Comparison of ENCODE assay signal across 17 mouse cellular contexts in genomic region chr13:45562011-45562410, GRCm38 (mm10). TPM values are rescaled to one million over a fixed set of nuclear protein-coding genes. Genes with fewer than 3 reads are reported as not detected.
A peak's percentile ranks its signal among the peaks of the same experiment; 100 is the strongest.
DNase-seq lines count a peak whose midpoint lies in the region; ATAC-seq and TF ChIP-seq lines count a peak whose summit lies in the region.
"Had no signal": no experiment of that assay in that cellular context is flagged by ENCODE, and none has a peak within 500 bp of the region (broad histone marks: within the 10 kb centered on the region; RNA-seq: fewer than 3 reads in every experiment).

No protein-coding gene starts in this region.

- DNase-seq in heart, adult 11 months, result peak; percentile 80
- no peak for DNase-seq in heart, adult 18-20 months
- DNase-seq in layer of hippocampus, adult 2 months (ENCODE audit: low spot score in 2 of 2), result no peak
- DNase-seq in layer of hippocampus, adult 9-11 months, result no peak
- DNase-seq in NIH3T3 (ENCODE audit: low read depth), result peak; percentile 80
- DNase-seq in forebrain, embryonic 10.5 days (ENCODE audit: extremely low spot score, low spot score), result no peak
- DNase-seq: cerebellum, postnatal 10 days; kidney, postnatal 14 days; layer of hippocampus, postnatal 36 days; lung, postnatal 14 days had no signal

- H3K36me3 ChIP-seq in neural tube, embryonic 15.5 days, result peaks cover 10% of the 10 kb centered on the region
- peaks cover 6% of the 10 kb centered on the region; the same call in 1 of the 2 replicates for H3K36me3 ChIP-seq in forebrain, embryonic 10.5 days (replicated peaks)

- WGBS in neural tube, embryonic 15.5 days, result 69% methylated on average over 9 of the region's 9 CpGs
- WGBS in forebrain, embryonic 10.5 days, result 91% methylated on average over 9 of the region's 9 CpGs

- H3K4me1 ChIP-seq in neural tube, embryonic 15.5 days, result peaks cover 7% of the 10 kb centered on the region; the same call in 1 of the 2 replicates
- peaks cover 22% of the 10 kb centered on the region for H3K4me1 ChIP-seq in forebrain, embryonic 10.5 days

- TF ChIP-seq CTCF in layer of hippocampus, adult 2 months (conservative IDR thresholded peaks at IDR 0.05), result no peak

- no peak for ATAC-seq in neural tube, embryonic 15.5 days (ENCODE audit: low FRiP score)
- ATAC-seq: CD4-positive, CD25-positive, alpha-beta regulatory T cell, adult 4 months; intestine, embryonic 16.5 days had no signal

- H3K9ac ChIP-seq in neural tube, embryonic 15.5 days (replicated peaks), result no peak overlapping the region
- H3K9ac ChIP-seq: hindbrain, embryonic 12.5 days; liver, embryonic 14.5 days had no signal

- no peaks in the 10 kb centered on the region for H3K9me3 ChIP-seq in neural tube, embryonic 15.5 days (replicated peaks)
- no peaks in the 10 kb centered on the region for H3K9me3 ChIP-seq in forebrain, embryonic 10.5 days
- H3K9me3 ChIP-seq: hindbrain, embryonic 12.5 days had no signal

- peak overlapping the region; percentile 40; the same call in 1 of the 2 replicates for H3K27ac ChIP-seq in layer of hippocampus, adult 2 months
- peak overlapping the region; percentile 23; the same call in 1 of the 2 replicates for H3K27ac ChIP-seq in neural tube, embryonic 15.5 days (replicated peaks)
- H3K27ac ChIP-seq in forebrain, embryonic 10.5 days, result no peak overlapping the region
- H3K27ac ChIP-seq: hindbrain, embryonic 12.5 days; liver, embryonic 14.5 days had no signal

- no peak overlapping the region for H3K4me2 ChIP-seq in neural tube, embryonic 15.5 days
- H3K4me2 ChIP-seq: hindbrain, embryonic 12.5 days; midbrain, embryonic 11.5 days had no signal

- no peak overlapping the region for H3K4me3 ChIP-seq in layer of hippocampus, adult 2 months
- no peak overlapping the region for H3K4me3 ChIP-seq in neural tube, embryonic 15.5 days (replicated peaks)
- no peak overlapping the region for H3K4me3 ChIP-seq in forebrain, embryonic 10.5 days
- H3K4me3 ChIP-seq: erythroblast, embryonic 14.5 days; hindbrain, embryonic 12.5 days had no signal

- H3K27me3 ChIP-seq in neural tube, embryonic 15.5 days (replicated peaks), result no peaks in the 10 kb centered on the region
- no peaks in the 10 kb centered on the region for H3K27me3 ChIP-seq in forebrain, embryonic 10.5 days (ENCODE audit: poor library complexity, severe bottlenecking)
- H3K27me3 ChIP-seq: hindbrain, embryonic 12.5 days had no signal

RNA-seq across cellular contexts. Expression of gene Gmpr, which starts 54.8 kb away (rescaled TPM):
- total RNA-seq in heart, adult 18-20 months (2021), result 100 to 1,000 TPM; 149 to 156 TPM
- 10 to 100 TPM; 63.7 to 66.9 TPM for total RNA-seq in layer of hippocampus, adult 2 months (2021)
- 49.8 and 64.3 TPM in 2 replicates for polyA plus RNA-seq in neural tube, embryonic 15.5 days (2015; fragmentation: Nextera tagmentation; extraction: Ambion mirVana)
- 27.3 and 31.5 TPM in 2 replicates for polyA plus RNA-seq in forebrain, embryonic 10.5 days (2016; fragmentation: Nextera tagmentation; extraction: Ambion mirVana)

Comparison
In these comparisons a context has a peak if more than half of its experiments do, and no peak if none do; other contexts are left out.
1. DNase-seq: peak in heart, adult 11 months (single experiment) and NIH3T3 (single experiment); none in heart, adult 18-20 months (0 of 2), layer of hippocampus, adult 2 months (0 of 2), layer of hippocampus, adult 9-11 months (single experiment) and forebrain, embryonic 10.5 days (single experiment).